Mouse (Mus musculus): Measurements from ENCODE around the gene Tex30. TPM values are rescaled to one million over a fixed set of nuclear protein-coding genes. Genes with fewer than 3 reads are reported as not detected.

Gene Tex30
- polyA plus RNA-seq, 1 experiment from 2014 or later = 113 TPM

Other genes with a start within 250 kb of the Tex30 start
- gene Tpp2, start 168.8 kb downstream of the Tex30 start, polyA plus RNA-seq (2015; fragmentation: Nextera tagmentation; extraction: Ambion mirVana) = 59.8 and 65.8 TPM in 2 replicates
- gene Mettl21c, start 82.4 kb downstream of the Tex30 start, polyA plus RNA-seq (2015; fragmentation: Nextera tagmentation; extraction: Ambion mirVana) = 0.79 and 1.5 TPM in 2 replicates
- gene Gm8251, start 40.5 kb downstream of the Tex30 start, polyA plus RNA-seq (2015; fragmentation: Nextera tagmentation; extraction: Ambion mirVana) = 0.12 and 0.29 TPM in 2 replicates
- gene Kdelc1, start 16.4 kb upstream of the Tex30 start, polyA plus RNA-seq (2015; fragmentation: Nextera tagmentation; extraction: Ambion mirVana) = 40.5 and 40.8 TPM in 2 replicates
- 29.5 and 30.1 TPM in 2 replicates for gene Bivm, start 16.5 kb upstream of the Tex30 start, polyA plus RNA-seq (2015; fragmentation: Nextera tagmentation; extraction: Ambion mirVana)
- gene Ercc5, start 45.3 kb upstream of the Tex30 start, polyA plus RNA-seq (2015; fragmentation: Nextera tagmentation; extraction: Ambion mirVana) = 36.8 and 37.7 TPM in 2 replicates
- 0.08 TPM in 1 of 2 replicates, not detected in the other for gene Mettl21e, start 116.5 kb upstream of the Tex30 start, polyA plus RNA-seq (2015; fragmentation: Nextera tagmentation; extraction: Ambion mirVana)